Mouse (Mus musculus) ovary, adult 18-20 months (tissue): ENCODE measurements around the gene Tbc1d10b.
"Not testable (repeated sequence)": the region's sequence is repeated elsewhere in the genome, so short reads cannot be mapped to it uniquely, and the experiment has no call there.

ENCODE experiments used
- DNase-seq: peaks from one replicate; pipeline ENCODE4 v3.0.0; 2022; ENCODE audit warnings: low spot score, mixed read lengths

Gene Tbc1d10b

DNA sequence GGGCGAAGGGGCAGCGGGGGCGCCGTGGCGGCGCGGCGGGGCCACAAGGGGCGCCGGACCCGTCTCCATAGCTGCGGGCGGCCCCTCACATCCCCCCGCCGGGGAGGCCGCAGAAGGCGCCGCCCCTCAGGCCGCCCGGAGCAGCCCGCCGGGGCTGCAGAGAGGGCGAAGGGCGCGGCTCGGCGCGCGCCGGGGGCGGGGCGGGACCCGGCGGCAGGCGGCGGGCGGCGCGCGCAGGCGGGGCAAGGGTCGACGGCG is at the start of gene Tbc1d10b:
Gene Tbc1d10b (minus strand): TSS at position 174 of the 258 bp plus-strand sequence.
- DNase-seq = no peak

DNA sequence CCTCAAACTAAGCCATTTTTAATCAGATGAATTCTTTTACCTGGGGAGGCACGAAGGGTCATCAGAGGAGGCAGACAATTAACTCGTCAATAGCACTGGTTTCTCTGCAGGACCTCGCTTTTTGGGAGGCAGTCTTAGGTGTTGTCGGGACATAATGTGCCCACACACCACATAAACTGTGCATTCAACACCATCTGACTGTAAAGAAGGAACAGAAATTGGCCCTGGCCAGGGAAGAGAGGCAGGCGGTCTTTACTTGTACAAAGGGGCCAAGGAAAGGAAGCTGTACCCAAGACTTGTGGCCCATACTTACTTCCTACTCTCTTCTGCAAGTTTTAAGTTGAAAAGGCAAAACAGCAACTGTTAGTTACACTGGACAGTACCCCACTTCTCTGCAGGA is 48.2 kb upstream of the Tbc1d10b start:
- no peak for DNase-seq

DNA sequence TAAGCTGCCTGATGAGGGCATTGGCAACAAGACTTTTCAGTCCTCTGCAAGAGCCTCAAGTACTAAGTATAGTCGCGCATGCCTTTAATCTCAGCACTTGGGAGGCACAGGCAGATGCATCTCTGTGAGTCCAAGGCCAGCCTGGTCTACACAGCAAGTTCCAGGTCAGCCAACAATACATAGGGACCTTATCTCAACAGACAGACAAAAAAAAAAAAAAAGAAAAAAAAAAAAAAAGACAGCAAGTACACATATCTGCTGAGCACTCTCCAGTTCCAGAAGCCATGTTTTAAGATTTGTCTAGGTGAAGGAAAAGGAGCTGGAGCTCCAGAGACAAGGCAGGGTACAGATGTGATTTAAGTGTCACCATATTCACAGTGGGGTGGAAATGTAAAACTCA is 47.7 kb upstream of the Tbc1d10b start:
- no peak for DNase-seq

DNA sequence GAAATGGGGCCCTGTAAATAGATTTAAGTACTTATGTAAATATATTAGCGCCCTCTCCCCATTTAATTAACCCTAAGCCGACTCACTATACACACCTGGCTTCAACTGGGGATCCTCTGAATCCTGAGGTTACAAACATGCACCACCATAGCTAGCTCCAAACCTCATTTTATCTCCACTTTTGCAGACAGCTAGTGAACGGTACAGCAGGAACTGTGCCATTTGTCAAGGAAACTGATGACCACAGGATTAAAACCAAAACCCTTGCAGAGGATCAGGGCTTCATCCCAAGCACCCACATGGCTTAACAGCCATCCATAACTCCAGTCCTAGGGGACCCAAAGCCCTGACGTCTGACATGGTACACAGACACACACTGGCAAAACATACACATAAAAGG is 46.7 kb upstream of the Tbc1d10b start:
- DNase-seq = no peak

DNA sequence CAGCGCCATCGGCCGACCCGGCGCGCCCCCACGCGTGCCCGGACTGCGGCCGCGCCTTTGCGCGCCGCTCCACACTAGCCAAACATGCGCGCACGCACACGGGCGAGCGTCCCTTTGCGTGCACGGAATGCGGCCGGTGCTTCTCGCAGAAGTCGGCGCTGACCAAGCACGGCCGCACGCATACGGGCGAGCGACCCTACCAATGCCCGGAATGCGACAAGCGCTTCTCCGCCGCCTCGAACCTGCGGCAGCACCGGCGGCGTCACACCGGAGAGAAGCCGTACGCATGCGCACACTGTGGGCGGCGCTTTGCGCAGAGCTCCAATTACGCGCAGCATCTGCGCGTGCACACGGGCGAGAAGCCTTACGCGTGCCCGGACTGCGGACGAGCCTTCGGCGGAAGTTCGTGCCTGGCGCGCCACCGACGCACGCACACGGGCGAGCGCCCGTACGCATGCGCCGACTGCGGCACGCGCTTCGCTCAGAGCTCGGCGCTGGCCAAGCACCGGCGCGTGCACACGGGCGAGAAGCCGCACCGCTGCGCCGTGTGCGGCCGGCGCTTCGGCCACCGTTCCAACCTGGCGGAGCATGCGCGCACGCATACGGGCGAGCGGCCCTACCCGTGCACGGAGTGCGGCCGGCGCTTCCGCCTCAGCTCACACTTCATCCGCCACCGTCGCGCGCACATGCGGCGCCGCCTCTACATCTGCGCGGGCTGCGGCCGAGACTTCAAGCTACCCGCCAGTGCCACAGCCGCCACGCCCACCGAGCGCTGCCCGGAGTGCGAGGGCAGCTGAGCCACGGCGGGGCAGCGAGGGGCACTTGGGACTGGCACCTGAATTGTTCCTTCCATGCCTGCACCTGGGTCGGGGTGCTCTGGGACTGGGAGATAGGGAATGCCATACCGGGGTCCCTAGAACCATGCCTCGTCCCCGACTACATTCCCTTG is 45.8 kb upstream of the Tbc1d10b start:
- DNase-seq = peak; percentile 93

DNA sequence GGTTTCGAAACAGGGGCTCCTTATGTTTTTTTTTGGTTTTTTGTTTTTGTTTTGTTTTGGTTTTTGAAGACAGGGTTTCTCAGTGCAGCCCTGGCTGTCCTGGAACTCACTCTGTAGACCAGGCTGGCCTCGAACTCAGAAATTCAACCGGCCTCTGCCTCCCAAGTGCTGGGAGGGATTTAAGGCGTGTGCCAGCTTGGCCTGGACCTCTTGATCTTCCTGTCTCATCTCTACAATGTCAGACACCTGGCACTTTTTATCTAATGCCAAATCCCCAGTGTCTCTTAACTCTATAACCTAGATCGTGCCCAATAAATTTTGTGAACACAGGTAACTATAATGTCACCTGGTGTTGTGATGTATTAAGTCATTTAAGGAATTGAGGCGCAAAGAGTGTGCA is 45.1 kb upstream of the Tbc1d10b start:
- DNase-seq = no peak

DNA sequence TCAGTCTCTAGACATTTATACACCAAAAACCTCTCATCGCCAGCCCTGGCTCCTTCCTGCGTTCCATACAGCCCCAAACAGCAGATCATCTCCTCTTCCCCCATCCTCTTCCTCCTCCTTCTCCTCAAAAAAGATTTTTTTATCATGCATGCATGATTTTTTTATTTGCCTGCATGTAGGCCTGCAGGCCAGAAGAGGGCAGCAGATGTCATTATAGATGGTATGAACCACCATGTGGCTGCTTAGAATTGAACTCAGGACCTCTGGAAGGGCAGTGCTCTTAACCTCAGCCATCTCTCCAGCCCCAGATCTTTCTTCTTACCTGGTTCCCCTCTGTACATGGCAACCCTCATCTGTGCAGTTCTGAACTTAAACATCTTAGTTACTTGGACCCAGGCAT is 44.1 kb upstream of the Tbc1d10b start:
- no peak for DNase-seq

DNA sequence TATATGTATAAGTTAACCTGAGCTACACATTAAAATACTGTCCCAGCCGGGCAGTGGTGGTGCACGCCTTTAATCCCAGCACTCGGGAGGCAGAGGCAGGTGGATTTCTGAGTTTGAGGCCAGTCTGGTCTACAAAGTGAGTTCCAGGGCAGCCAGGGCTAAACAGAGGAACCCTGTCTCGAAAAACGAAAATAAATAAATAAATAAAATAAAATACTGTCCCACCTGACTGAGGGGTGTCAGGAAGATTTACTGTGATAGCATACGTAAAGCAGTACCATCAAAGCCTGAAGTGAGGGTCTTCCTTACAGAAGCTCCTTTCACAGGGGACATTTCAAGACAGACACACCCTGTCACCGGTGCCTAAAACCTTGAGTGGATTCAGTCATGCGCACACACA is 42.2 kb upstream of the Tbc1d10b start:
- DNase-seq = not testable (repeated sequence)

DNA sequence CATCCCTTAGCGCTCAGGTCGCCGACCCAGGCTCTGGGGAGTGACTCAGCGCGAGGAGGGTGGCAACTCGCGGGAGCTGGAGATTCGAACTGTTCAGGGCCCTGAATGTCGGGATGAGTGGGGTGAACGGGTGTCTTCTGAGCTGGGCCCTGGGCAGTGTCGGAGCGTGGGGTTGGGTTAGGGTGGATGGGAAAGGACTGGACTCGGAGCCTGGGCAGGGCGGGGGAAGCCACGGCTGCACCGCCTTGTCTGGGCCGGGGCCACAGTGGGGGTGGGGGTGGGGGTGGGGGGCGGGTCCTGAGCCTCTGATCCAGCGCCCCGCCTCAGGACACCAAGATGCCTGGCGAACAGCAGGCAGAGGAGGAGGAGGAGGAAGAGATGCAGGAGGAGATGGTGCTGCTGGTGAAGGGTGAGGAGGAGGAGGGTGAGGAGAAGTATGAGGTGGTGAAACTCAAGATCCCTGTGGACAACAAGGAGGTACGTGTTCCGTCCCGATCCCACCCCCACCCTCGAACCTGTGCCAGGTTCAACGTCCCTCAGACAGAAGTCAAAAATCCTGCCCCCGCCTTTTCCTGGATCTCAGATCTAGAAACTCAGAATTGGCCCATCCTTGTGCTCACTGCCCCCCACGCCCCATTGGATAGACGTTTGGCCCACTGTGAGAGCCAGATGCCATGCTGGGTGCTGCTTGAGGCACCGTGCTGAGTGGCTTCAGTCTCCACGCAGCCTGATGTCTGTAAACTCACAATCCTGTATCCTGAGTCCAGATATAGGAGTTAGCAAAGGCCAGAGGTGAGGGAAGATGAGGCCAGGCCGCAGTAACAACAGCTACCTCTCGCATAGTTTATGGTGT is 36.6 kb upstream of the Tbc1d10b start:
- peak; percentile 38 for DNase-seq

DNA sequence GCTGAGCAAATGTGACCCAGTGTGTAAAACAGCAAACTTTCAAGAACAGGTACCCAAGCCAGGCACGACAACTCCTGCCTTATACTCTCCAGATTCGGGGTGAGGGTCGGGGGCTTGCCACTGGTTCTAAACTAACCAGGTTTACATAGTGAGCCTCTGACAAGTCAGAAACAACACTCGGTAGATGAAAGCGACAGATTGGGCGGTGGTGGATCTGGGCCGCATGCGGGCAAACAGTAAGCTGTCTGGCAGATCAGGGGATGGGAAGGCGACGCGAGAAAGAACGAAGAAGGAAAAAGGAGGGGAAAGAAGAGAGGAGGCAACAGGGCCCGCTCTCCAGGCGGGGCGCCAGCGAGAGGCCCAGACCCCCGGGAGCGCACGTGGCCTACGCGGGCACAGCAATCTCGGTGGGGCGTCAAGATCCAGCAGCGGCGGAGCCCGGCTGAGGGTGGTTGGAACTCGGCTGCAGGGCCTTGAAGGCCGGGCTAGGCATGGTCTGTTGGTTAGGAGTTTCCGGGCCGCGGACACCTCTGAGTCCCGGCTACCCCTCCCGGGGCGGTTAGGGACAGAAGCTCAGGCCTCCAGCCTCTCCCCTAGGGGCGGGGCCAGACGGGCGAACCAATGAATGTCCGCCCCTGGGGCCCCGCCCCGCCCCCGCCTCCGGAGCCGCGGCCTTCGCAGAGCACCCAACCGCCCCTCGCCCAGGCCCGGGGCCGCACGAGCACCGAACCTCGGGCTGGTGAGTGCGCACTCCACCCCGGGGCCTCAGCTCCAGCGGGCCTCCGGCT is 35.8 kb upstream of the Tbc1d10b start, which contains the start of gene Zfp771:
Gene Zfp771 (plus strand): TSS at position 405 of the 788 bp plus-strand sequence.
- peak; percentile 96 for DNase-seq

DNA sequence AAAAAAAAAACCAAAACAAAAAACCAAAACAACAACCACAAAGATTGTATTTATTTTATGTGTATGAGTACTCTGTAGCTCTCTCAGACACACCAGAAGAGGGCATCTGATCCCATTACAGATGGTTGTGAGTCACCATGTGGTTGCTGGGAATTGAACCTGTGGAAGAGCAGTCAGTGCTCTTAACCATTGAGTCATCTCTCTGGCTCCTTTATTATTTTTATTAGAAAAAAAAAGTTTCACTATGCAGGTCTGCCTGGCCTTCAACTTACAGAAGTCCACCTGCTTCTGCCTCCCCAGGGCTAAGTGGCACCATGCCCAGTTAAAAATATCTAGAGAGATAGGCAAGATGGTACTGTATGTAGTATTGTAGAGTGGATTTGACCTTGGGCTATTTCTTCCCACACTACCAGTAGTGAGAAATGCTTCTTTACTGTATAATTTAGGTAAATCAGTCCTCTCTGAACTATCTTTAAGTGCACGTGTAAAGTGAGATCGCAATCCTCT is 35.1 kb upstream of the Tbc1d10b start:
- no peak for DNase-seq

DNA sequence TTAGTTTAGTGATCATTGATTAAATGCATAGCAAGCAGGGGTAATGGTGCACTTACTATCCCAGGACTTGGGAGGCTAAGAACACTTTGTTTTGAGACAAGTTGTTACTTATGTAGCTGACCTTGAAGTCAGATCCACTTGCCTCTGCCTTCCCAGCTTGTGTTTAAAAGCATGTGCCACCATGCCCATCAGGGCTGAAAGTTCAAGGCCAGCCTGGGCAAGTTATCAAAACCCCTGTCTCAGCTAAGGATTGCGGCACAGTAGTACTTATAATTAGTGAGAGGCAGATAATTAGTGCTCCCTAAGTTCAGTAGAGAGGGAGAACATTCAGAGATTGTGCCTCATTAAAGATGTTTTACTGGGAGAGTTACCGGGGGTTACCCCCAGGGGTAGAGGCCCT is 26.5 kb upstream of the Tbc1d10b start:
- DNase-seq = peak; percentile 51

DNA sequence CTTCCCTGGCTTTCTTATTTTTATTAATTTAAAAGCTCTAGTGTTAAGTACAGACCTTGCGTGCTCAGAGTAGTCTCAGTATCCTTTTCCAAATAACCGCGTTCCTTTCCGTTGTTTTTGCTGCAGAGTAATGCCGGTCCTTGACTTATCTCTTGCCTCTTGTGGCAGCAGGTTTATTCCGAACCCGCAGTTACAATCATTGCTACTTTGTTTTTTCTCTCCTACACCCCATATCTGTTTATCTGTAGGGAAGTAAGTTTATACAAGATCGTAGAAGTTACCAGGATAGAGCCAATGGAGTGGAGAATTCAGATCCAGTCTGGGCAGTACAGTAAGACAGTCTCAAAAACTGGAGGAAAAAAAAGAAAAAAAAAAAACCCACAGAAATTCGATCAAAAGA is 25.5 kb upstream of the Tbc1d10b start:
- DNase-seq = no peak

DNA sequence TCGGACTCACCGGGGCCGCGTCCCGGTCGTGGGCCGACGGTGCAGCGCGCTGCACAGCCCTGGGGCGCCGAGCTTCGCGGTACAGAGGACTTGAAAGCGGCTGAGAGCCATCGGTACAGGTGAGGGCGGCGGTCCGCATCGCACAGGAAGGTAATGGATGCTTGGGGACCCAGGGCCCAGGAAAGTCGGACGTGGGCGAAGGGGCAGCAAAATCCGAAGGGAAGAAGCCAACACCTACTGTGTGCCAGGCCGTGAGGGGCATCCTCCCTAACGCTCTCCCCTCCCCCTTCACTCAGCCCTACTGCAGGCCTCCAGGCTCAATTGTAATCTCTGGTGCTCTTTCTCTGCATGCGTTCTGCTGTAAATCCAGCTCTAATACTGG is 25.1 kb upstream of the Tbc1d10b start:
- DNase-seq = no peak

DNA sequence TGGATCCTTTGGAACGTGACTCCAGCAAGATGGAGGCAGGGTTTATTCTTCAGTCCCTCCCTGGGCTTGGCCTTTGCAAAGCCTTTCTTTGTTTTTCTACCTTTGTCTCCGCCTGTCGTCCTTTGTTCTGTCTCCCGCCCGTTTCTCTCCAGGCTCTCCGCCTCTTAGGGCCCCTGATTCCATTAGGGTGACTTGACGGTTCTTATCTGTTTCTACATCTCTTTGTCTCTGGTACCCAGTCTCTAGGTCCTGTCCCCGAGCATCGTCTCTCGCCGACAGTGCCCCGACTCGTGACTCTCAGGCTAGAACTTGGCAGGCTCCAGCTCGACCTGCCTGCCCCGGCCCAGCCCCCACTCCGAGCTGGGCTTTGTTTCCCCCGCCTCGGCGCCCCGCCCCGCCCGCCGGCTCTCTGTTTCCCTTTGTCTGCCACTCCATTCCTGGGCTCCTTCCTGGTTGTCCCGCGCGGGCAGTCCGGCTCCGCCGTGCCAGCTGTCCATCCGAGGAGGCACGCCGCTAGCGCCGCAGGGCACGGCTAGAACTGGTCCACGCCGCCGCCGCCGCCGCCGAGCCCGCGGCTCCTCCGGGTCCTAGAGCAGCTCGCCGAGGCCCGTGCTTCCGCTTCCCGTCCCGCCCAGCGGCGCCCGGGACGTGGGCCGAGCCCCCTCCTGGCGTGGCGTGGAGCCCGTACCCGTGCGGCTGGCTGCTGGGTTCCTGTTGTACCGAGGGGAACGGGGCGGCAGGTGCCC is 24.5 kb upstream of the Tbc1d10b start, which contains the start of the genes Zfp553 and Sept1:
Gene Zfp553 (plus strand): TSS at position 440 of the 746 bp plus-strand sequence.
Gene Sept1 (minus strand): TSS at position 509 of the 746 bp plus-strand sequence.
- peak; percentile 69 for DNase-seq

DNA sequence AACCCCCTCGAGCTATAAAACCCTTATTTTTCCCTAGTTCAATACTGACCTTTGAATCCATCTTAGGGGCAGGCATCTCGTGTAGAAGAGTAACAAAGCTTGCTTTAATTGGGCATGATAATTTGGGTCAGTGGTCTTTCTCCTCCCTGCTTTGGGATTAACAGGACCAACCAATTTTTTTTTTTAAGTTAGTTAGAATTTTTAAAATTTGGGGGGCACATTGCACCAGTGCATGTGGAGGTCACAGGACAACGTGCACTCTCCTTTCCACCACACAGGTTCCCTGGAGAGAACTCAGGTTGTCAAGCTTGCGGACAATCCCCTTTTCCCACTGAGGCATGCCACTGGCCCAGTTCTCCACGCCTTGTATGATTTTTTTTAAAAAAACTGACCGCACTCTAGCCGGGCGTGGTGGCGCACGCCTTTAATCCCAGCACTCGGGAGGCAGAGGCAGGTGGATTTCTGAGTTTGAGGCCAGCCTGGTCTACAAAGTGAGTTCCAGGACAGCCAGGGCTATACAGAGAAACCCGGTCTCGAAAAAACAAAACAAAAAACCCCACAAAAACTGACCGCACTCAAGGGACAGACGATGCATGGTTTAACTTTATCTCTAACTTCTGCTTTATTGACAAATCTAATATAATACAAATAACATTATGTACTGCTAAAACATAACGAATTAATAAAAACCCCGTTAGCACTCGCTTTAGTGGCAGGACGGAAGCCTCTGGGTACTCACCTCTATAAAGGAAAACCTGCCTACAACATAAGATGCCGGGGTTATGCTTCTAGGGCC is 23.8 kb upstream of the Tbc1d10b start:
- DNase-seq = no peak

DNA sequence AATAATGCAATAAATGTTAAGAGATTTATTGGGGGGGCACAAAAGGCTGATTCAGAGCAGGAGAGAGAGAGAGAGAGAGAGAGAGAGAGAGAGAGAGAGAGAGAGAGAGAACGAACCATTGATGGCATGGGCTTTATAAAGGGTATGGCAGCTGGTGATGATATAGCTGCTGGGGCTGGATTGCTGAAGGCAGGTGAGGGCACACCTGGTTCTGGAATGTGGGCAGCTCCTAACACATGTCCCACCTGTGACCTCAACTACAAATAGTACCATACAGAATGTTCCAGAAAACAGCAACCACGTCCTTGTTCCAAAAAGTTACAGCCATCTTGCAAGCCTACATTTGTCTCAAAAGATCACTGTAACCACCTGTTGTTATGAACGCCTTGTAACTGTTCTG is 23.1 kb upstream of the Tbc1d10b start:
- DNase-seq = no peak

DNA sequence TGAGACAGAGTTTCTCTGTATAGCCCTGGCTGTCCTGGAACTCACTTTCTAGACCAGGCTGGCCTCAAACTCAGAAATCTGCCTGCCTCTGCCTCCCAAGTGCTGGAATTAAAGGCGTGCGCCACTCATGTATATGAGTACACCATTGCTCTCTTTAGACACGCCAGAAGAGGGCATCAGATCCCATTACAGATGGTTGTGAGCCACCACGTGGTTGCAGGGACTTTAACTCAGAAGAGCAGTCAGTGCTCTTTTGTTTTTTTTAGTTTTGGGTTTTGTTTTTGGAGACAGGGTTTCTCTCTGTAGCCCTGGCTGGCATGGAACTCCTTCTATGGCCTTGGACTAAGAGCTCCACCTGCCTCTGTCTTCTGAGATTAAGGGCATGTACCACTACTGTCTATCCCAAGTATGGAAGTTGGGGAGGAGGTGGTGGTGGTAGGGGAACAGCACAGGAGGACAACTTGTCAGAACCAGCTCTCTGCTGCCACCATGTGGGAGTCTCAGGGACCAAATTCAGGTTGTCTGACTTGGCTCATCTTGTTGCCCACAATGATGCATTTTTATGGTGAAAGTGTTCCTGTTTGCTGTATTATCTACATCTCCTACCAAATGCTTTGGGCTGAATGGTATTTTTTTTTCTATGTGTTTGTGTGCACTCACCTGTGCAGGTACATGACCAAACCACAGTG is 20.5 kb upstream of the Tbc1d10b start:
- DNase-seq = peak; percentile 47

DNA sequence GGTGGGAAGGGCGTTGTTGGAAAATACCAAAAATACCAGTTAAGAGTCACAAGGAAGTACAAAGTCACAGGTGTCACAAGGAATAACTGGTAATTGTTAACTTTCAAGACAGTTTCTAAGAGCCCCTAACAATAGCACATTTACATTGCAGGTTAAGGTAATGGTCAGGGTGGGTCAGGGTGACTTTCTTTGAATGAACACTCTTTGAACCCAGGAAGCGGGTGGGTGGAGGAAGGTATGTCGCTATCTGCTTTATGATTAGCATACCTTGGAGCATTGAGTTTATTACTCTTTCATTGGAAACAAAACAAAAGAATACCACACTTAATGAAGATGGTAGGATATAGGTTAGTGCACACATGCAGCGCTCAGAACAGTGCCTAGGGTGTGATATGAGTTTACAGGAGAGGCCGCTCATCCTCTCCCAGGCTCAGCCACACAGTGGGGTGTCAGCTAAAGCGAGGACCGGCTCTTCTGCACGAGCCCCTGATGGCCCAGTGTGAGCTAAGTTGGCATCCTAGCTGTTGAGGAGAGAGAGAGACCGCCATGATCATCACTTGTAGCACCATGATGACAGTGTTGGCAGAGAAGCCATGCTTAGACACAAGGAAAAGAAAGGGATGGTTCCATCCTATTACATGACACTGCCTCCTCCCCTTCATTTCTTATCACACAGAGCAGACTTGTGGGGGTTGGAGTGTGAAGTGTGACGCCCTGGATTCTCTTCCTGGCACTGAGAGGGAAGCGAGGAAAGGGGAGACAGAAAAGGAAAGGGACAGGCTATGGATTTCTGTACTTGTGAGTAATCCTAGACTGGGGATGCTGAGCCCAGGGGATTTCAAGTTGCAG is 17.1 kb upstream of the Tbc1d10b start:
- no peak for DNase-seq
